27 mouse cellular contexts compared by ENCODE assay signal in the genomic region with DNA sequence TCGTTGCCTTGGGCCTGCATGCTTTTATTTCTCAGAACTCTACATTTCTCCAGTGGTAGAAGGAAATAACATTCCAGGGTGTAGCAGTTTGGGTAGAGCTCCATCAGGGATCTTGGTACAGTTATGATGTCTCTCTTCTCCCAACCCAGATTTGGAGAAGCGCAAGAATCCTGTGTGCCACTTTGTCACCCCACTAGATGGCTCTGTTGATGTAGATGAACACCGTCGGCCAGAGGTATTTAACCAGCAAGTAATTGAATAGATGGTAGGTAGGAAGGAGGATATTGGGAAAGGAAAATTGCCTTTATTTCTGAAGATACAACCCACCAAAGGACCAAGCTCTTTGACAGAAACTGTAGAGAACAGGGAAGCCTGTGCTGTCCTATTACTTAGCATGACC. TPM values are rescaled to one million over a fixed set of nuclear protein-coding genes. Genes with fewer than 3 reads are reported as not detected.
DNase-seq lines count a peak whose midpoint lies in the region; ATAC-seq and TF ChIP-seq lines count a peak whose summit lies in the region.
"Had no signal": no experiment of that assay in that cellular context is flagged by ENCODE, and none has a peak within 500 bp of the region (broad histone marks: within the 10 kb centered on the region; RNA-seq: fewer than 3 reads in every experiment).

No protein-coding gene starts in this region.

- H3K9ac ChIP-seq in intestine, postnatal 0 days (ENCODE audit: low read depth, low read length), result no peak overlapping the region
- H3K9ac ChIP-seq in intestine, embryonic 15.5 days, result no peak overlapping the region
- H3K9ac ChIP-seq in midbrain, postnatal 0 days (replicated peaks; ENCODE audit: low read length, poor library complexity, severe bottlenecking), result no peak overlapping the region
- H3K9ac ChIP-seq in midbrain, embryonic 11.5 days (ENCODE audit: low read length), result no peak overlapping the region
- H3K9ac ChIP-seq in stomach, postnatal 0 days (ENCODE audit: low read length), result no peak overlapping the region
- H3K9ac ChIP-seq: embryonic facial prominence, embryonic 13.5 days; neural tube, embryonic 13.5 days; stomach, embryonic 15.5 days had no signal

- TF ChIP-seq CTCF in intestine, postnatal 0 days (IDR thresholded peaks at IDR 0.05; ENCODE audit: low read depth), result peak; percentile 29
- TF ChIP-seq CTCF in midbrain, postnatal 0 days (IDR thresholded peaks at IDR 0.05), result peak; percentile 68
- peak; percentile 34 for TF ChIP-seq CTCF in stomach, postnatal 0 days (IDR thresholded peaks at IDR 0.05; ENCODE audit: low read depth)

- TF ChIP-seq EP300 in stomach, postnatal 0 days (optimal IDR thresholded peaks at IDR 0.05), result no peak

- 65% methylated on average over 4 of the region's 4 CpGs for WGBS in intestine, postnatal 0 days
- 64% methylated on average over 4 of the region's 4 CpGs for WGBS in intestine, embryonic 15.5 days
- WGBS in midbrain, postnatal 0 days, result 56% methylated on average over 4 of the region's 4 CpGs
- WGBS in midbrain, embryonic 11.5 days, result 70% methylated on average over 4 of the region's 4 CpGs
- WGBS in stomach, postnatal 0 days, result 67% methylated on average over 4 of the region's 4 CpGs

- H3K9me3 ChIP-seq in intestine, postnatal 0 days (ENCODE audit: control insufficient read depth), result no peaks in the 10 kb centered on the region
- H3K9me3 ChIP-seq in intestine, embryonic 15.5 days, result no peaks in the 10 kb centered on the region
- H3K9me3 ChIP-seq in midbrain, postnatal 0 days (ENCODE audit: low read length), result no peaks in the 10 kb centered on the region
- H3K9me3 ChIP-seq in midbrain, embryonic 11.5 days (ENCODE audit: control insufficient read depth, low read length), result no peaks in the 10 kb centered on the region
- no peaks in the 10 kb centered on the region for H3K9me3 ChIP-seq in stomach, postnatal 0 days (ENCODE audit: control insufficient read depth, low read length)
- H3K9me3 ChIP-seq: embryonic facial prominence, embryonic 13.5 days; limb, embryonic 10.5 days; midbrain, embryonic 10.5 days; neural tube, embryonic 13.5 days; stomach, embryonic 15.5 days had no signal

- H3K4me1 ChIP-seq in intestine, postnatal 0 days (replicated peaks; ENCODE audit: control insufficient read depth, insufficient read depth, low read length), result 0 out of 2 replicates have a peak, but pooled peaks cover 3% of the 10 kb centered on the region
- peaks cover 9% of the 10 kb centered on the region for H3K4me1 ChIP-seq in intestine, embryonic 15.5 days (replicated peaks)
- no peaks in the 10 kb centered on the region for H3K4me1 ChIP-seq in midbrain, postnatal 0 days (ENCODE audit: insufficient read depth, low read length)
- H3K4me1 ChIP-seq in midbrain, embryonic 11.5 days (ENCODE audit: control insufficient read depth, insufficient read depth, low read length), result no peaks in the 10 kb centered on the region
- no peaks in the 10 kb centered on the region for H3K4me1 ChIP-seq in stomach, postnatal 0 days (replicated peaks; ENCODE audit: control insufficient read depth, insufficient read depth)

- no peak overlapping the region for H3K27ac ChIP-seq in intestine, postnatal 0 days (ENCODE audit: low read depth, low read length)
- H3K27ac ChIP-seq in intestine, embryonic 15.5 days, result no peak overlapping the region
- no peak overlapping the region for H3K27ac ChIP-seq in midbrain, postnatal 0 days (ENCODE audit: low read depth, low read length)
- H3K27ac ChIP-seq in midbrain, embryonic 11.5 days (ENCODE audit: low read depth, low read length), result no peak overlapping the region
- no peak overlapping the region for H3K27ac ChIP-seq in stomach, postnatal 0 days (replicated peaks)
- H3K27ac ChIP-seq: embryonic facial prominence, embryonic 13.5 days; limb, embryonic 10.5 days; midbrain, embryonic 10.5 days; neural tube, embryonic 13.5 days; stomach, embryonic 15.5 days had no signal

- no peak overlapping the region for H3K4me3 ChIP-seq in intestine, postnatal 0 days (ENCODE audit: low read depth, low read length)
- no peak overlapping the region for H3K4me3 ChIP-seq in intestine, embryonic 15.5 days (replicated peaks)
- H3K4me3 ChIP-seq in midbrain, postnatal 0 days (ENCODE audit: low read depth, low read length), result no peak overlapping the region
- no peak overlapping the region for H3K4me3 ChIP-seq in midbrain, embryonic 11.5 days (ENCODE audit: low read depth, low read length)
- H3K4me3 ChIP-seq in stomach, postnatal 0 days (ENCODE audit: low read depth, low read length), result no peak overlapping the region
- H3K4me3 ChIP-seq: embryonic facial prominence, embryonic 13.5 days; limb, embryonic 10.5 days; midbrain, embryonic 10.5 days; neural tube, embryonic 13.5 days; stomach, embryonic 15.5 days had no signal

- DNase-seq in cerebellum, postnatal 14 days, result peak; percentile 32 to 41
- DNase-seq in cerebellum, adult 11 months, result no peak
- peak; percentile 55 for DNase-seq in midbrain, postnatal 0 days (ENCODE audit: low spot score)
- no peak for DNase-seq in midbrain, embryonic 11.5 days (ENCODE audit: low spot score, missing footprints)
- DNase-seq in stomach, postnatal 0 days (ENCODE audit: low spot score), result no peak
- DNase-seq: adrenal gland, adult 8-10 months; heart, adult 18-20 months; lung, adult 2 months; thymus, adult 2 months had no signal

- no peak overlapping the region for H3K4me2 ChIP-seq in intestine, postnatal 0 days (replicated peaks; ENCODE audit: low read depth)
- H3K4me2 ChIP-seq in intestine, embryonic 15.5 days (replicated peaks), result no peak overlapping the region
- H3K4me2 ChIP-seq in midbrain, postnatal 0 days (ENCODE audit: low read depth, low read length, poor library complexity, severe bottlenecking), result no peak overlapping the region
- H3K4me2 ChIP-seq in midbrain, embryonic 11.5 days, result no peak overlapping the region
- H3K4me2 ChIP-seq in stomach, postnatal 0 days (replicated peaks; ENCODE audit: low read depth), result no peak overlapping the region
- H3K4me2 ChIP-seq: embryonic facial prominence, embryonic 13.5 days; neural tube, embryonic 13.5 days; stomach, embryonic 15.5 days had no signal

- ATAC-seq in intestine, postnatal 0 days, result no peak
- no peak for ATAC-seq in intestine, embryonic 15.5 days
- no peak for ATAC-seq in midbrain, postnatal 0 days (ENCODE audit: low FRiP score)
- ATAC-seq in midbrain, embryonic 11.5 days (ENCODE audit: low FRiP score), result no peak
- no peak for ATAC-seq in stomach, postnatal 0 days (ENCODE audit: low FRiP score, low TSS enrichment)
- ATAC-seq in CD4-positive, CD25-positive, alpha-beta regulatory T cell, adult 4 months, result no peak
- ATAC-seq: forebrain, embryonic 16.5 days; hindbrain, embryonic 16.5 days had no signal

- H3K27me3 ChIP-seq in intestine, postnatal 0 days (replicated peaks; ENCODE audit: control insufficient read depth, insufficient read depth, low read length), result no peaks in the 10 kb centered on the region
- no peaks in the 10 kb centered on the region for H3K27me3 ChIP-seq in intestine, embryonic 15.5 days (replicated peaks)
- H3K27me3 ChIP-seq in midbrain, postnatal 0 days (ENCODE audit: insufficient read depth, low read length), result no peaks in the 10 kb centered on the region
- H3K27me3 ChIP-seq in midbrain, embryonic 11.5 days (ENCODE audit: control insufficient read depth, insufficient read depth, low read length), result no peaks in the 10 kb centered on the region
- H3K27me3 ChIP-seq in stomach, postnatal 0 days (ENCODE audit: control insufficient read depth, insufficient read depth, low read length), result no peaks in the 10 kb centered on the region
- H3K27me3 ChIP-seq: embryonic facial prominence, embryonic 13.5 days; neural tube, embryonic 13.5 days; stomach, embryonic 15.5 days had no signal

- peaks cover 44% of the 10 kb centered on the region for H3K36me3 ChIP-seq in intestine, postnatal 0 days (ENCODE audit: control insufficient read depth, insufficient read depth)
- peaks cover 25% of the 10 kb centered on the region for H3K36me3 ChIP-seq in intestine, embryonic 15.5 days
- peaks cover 23% of the 10 kb centered on the region for H3K36me3 ChIP-seq in midbrain, postnatal 0 days (ENCODE audit: insufficient read depth, low read length)
- no peaks in the 10 kb centered on the region; the same call in 1 of the 2 replicates for H3K36me3 ChIP-seq in midbrain, embryonic 11.5 days (ENCODE audit: control insufficient read depth, insufficient read depth, low read length)
- H3K36me3 ChIP-seq in stomach, postnatal 0 days (ENCODE audit: control insufficient read depth, insufficient read depth, low read length), result peaks cover 22% of the 10 kb centered on the region

RNA-seq across cellular contexts. Expression of gene Mlxip, which starts 46.1 kb away (rescaled TPM):
- polyA plus RNA-seq in intestine, postnatal 0 days (2015; fragmentation: Nextera tagmentation; extraction: Ambion mirVana), result 17.8 and 18.4 TPM in 2 replicates
- 19.2 and 22.4 TPM in 2 replicates for polyA plus RNA-seq in intestine, embryonic 15.5 days (2015; fragmentation: Nextera tagmentation; extraction: Ambion mirVana)
- 16.6 and 17.9 TPM in 2 replicates for total RNA-seq in midbrain, postnatal 0 days (2014; rRNA removed)
- 9.8 and 11.3 TPM in 2 replicates for polyA plus RNA-seq in midbrain, postnatal 0 days (2015; fragmentation: Nextera tagmentation; extraction: Ambion mirVana)
- 15.5 and 18.3 TPM in 2 replicates for polyA plus RNA-seq in midbrain, embryonic 11.5 days (2014; fragmentation: Nextera tagmentation; extraction: Ambion mirVana)
- polyA plus RNA-seq in stomach, postnatal 0 days (2015; fragmentation: Nextera tagmentation; extraction: Ambion mirVana), result 10.5 and 13.2 TPM in 2 replicates
- 10 to 100 TPM; 18.9 to 19.9 TPM for polyA plus RNA-seq in CD4-positive, CD25-positive, alpha-beta regulatory T cell, adult 4 months (2017; shearing (Covaris generic))

RNA-seq across cellular contexts. Expression of gene Lrrc43, which starts 48.4 kb away (rescaled TPM):
- not detected in 2 replicates for polyA plus RNA-seq in intestine, postnatal 0 days (2015; fragmentation: Nextera tagmentation; extraction: Ambion mirVana)
- not detected in 2 replicates for polyA plus RNA-seq in intestine, embryonic 15.5 days (2015; fragmentation: Nextera tagmentation; extraction: Ambion mirVana)
- total RNA-seq in midbrain, postnatal 0 days (2014; rRNA removed), result 0.61 and 0.77 TPM in 2 replicates
- polyA plus RNA-seq in midbrain, postnatal 0 days (2015; fragmentation: Nextera tagmentation; extraction: Ambion mirVana), result 1.2 and 1.3 TPM in 2 replicates
- polyA plus RNA-seq in midbrain, embryonic 11.5 days (2014; fragmentation: Nextera tagmentation; extraction: Ambion mirVana), result not detected in 2 replicates
- polyA plus RNA-seq in stomach, postnatal 0 days (2015; fragmentation: Nextera tagmentation; extraction: Ambion mirVana), result not detected in 2 replicates
- polyA plus RNA-seq in CD4-positive, CD25-positive, alpha-beta regulatory T cell, adult 4 months (2017; shearing (Covaris generic)), result not detected
- total RNA-seq: adrenal gland, adult 8-10 months; common myeloid progenitor, adult 5-6 weeks; gastrocnemius, adult 8-10 months; heart, adult 18-20 months; heart, postnatal 4 days; liver, adult 2 months had no signal
- polyA plus RNA-seq: embryonic facial prominence, embryonic 13.5 days; heart, embryonic 14.5 days; limb, embryonic 10.5 days; liver, adult 2 months; midbrain, embryonic 10.5 days; spleen, adult 2 months had no signal

RNA-seq across cellular contexts. Expression of gene Il31, which starts 48.6 kb away (rescaled TPM):
- not detected in 2 replicates for polyA plus RNA-seq in intestine, postnatal 0 days (2015; fragmentation: Nextera tagmentation; extraction: Ambion mirVana)
- not detected in 2 replicates for polyA plus RNA-seq in intestine, embryonic 15.5 days (2015; fragmentation: Nextera tagmentation; extraction: Ambion mirVana)
- not detected in 2 replicates for total RNA-seq in midbrain, postnatal 0 days (2014; rRNA removed)
- not detected in 2 replicates for polyA plus RNA-seq in midbrain, postnatal 0 days (2015; fragmentation: Nextera tagmentation; extraction: Ambion mirVana)
- not detected in 2 replicates for polyA plus RNA-seq in midbrain, embryonic 11.5 days (2014; fragmentation: Nextera tagmentation; extraction: Ambion mirVana)
- not detected in 2 replicates for polyA plus RNA-seq in stomach, postnatal 0 days (2015; fragmentation: Nextera tagmentation; extraction: Ambion mirVana)
- not detected for polyA plus RNA-seq in CD4-positive, CD25-positive, alpha-beta regulatory T cell, adult 4 months (2017; shearing (Covaris generic))
- total RNA-seq: adrenal gland, adult 8-10 months; common myeloid progenitor, adult 5-6 weeks; gastrocnemius, adult 8-10 months; heart, adult 18-20 months; heart, postnatal 4 days; layer of hippocampus, adult 8-10 months; left cerebral cortex, adult 8-10 months; liver, adult 2 months had no signal
- polyA plus RNA-seq: embryonic facial prominence, embryonic 13.5 days; forebrain, embryonic 16.5 days; heart, embryonic 14.5 days; hindbrain, embryonic 16.5 days; limb, embryonic 10.5 days; liver, adult 2 months; lung, adult 2 months; midbrain, embryonic 10.5 days; neural tube, embryonic 13.5 days; spleen, adult 2 months; stomach, embryonic 15.5 days; thymus, adult 2 months had no signal

Comparison
In these comparisons a context has a peak if more than half of its experiments do, and no peak if none do; other contexts are left out.
1. DNase-seq: peak in cerebellum, postnatal 14 days (2 of 2) and midbrain, postnatal 0 days (single experiment); none in cerebellum, adult 11 months (single experiment), midbrain, embryonic 11.5 days (single experiment) and stomach, postnatal 0 days (single experiment).
2. Peak in every context shown above with its lines, with median percentiles within 50 percentile points of each other: CTCF ChIP-seq.